Mouse (Mus musculus): ENCODE measurements at regions not wholly inside any gene's neighbourhood (a gene's known extent, or its start where the extent isn't known, plus 50 kb on each side); places are given as distances from the start of the nearest gene placed in this dataset.

GRCm38 (mm10) chr2:108635644-108636043 lies 644.9 kb upstream of the Kif18a start:
- no peak for TF ChIP-seq CTCF (IDR thresholded peaks at IDR 0.05; ENCODE audit: low read depth)
- no peak for TF ChIP-seq EP300 (IDR thresholded peaks at IDR 0.05; ENCODE audit: low read depth)

Data from heart, postnatal 0 days (tissue).